Mouse (Mus musculus): ENCODE measurements around the gene Cdc42ep1.

DNA sequence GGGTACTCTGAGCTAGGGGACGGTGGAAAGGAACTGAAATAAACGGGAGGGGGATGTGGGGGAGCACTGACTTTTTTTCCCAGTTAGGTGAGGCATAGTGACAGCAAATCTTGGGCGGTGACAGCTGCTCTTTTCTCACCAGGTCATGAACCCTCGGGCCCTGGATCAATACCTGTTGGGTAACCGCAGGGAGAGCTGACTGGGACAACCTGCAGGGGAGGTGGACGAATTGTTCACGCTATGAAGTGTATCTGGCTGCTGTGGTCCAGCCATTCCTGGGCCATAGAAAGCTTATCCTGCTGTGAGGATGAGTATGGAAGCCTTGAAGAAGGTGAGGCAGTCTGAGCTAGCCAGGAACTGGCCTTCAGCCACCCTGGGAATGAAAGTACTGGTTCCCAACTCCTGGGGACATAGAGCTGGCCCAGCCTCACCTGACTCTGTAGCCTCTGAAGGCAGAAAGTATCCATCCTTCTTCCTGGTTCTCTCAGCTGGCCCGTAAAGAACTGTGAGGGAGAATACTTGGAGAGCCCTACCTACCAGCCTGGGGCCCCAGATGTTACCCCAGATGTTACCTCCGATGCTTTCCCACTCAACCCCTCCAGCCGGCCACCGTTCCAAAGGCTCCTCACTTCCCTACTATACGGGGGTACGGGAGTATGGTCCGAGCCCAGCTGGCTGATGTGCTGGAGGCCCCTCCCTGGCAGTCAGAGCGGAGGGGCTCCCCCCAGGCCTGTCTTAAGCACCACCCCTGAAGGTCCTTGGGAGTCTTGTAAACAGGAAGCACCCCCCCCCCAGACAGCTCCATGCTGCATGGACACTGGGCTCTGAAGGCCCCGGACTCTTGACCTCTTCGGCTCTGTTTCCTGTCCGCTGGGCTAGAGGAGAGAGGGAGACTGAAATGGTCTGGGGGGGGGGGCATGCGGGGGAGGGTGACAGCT is 10.4 kb upstream of the Cdc42ep1 start:
- TF ChIP-seq POLR2A (IDR thresholded peaks at IDR 0.05; ENCODE audit: insufficient read depth, low read depth, low read length) (no peak), CTCF (IDR thresholded peaks at IDR 0.05; ENCODE audit: insufficient read depth, low read depth, low read length) (no peak)

Data from olfactory bulb, adult 2 months (tissue).